Mouse (Mus musculus): ENCODE measurements around the gene Gcc1. TPM values are rescaled to one million over a fixed set of nuclear protein-coding genes. Genes with fewer than 3 reads are reported as not detected.

The Gcc1 gene
- polyA plus RNA-seq, 1 experiment from 2014 or later = 11.3 TPM

GRCm38 (mm10) chr6:28381983-28382382 lies 46.2 kb downstream of the Gcc1 start:
- Histone ChIP-seq H3K4me1 (no peaks in the 10 kb centered on the region), H3K9me3 (no peaks in the 10 kb centered on the region), H3K27ac (replicated peaks) (no peak overlapping the region), H3K4me3 (no peak overlapping the region), H3K27me3 (replicated peaks; ENCODE audit: low read depth, poor library complexity, severe bottlenecking) (no peaks in the 10 kb centered on the region), H3K36me3 (replicated peaks) (no peaks in the 10 kb centered on the region)
- no peak for DNase-seq (ENCODE audit: low spot score)
- WGBS = 48% methylated on average over 4 of the region's 4 CpGs

DNA sequence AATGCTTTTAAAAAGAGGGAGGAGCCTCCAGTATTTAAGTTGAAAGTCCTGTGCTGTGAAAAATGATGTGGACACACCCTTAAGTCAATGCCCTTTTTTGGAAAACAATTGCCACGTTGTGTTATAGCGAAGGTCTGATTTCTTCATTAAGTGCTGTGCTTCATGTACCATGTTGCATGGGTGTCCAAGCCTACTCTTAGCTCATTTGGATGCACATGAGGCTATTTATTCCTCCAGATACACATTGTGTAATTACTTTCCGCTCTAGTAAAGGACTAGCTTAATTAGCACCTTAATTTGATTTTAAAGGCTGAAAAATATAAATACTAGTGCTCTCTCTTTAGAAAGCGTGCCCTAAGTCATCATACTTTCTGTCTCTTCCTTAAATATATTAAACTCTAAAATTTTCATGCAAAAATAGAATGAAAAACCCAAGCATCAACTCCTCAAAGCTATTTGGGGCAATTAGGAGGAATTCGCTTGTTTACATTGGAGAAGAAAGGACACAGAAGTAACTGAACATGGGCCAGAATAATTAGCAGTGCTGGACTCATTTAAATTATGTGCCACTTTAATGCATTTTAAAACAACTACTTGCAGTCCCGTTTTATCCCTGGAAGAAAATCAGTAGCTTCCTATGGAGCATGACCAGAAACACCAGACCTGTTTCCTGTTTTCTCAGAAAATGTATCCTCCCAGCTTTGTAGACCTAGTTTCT lies 58.1 kb downstream of the Gcc1 start:
- Histone ChIP-seq H3K9me3 (no peaks in the 10 kb centered on the region), H3K27me3 (replicated peaks; ENCODE audit: low read depth, poor library complexity, severe bottlenecking) (no peaks in the 10 kb centered on the region), H3K36me3 (replicated peaks) (no peaks in the 10 kb centered on the region), H3K4me3 (no peak overlapping the region), H3K4me1 (no peaks in the 10 kb centered on the region), H3K27ac (replicated peaks) (no peak overlapping the region)
- no peak for DNase-seq (ENCODE audit: low spot score)
- WGBS = 85% methylated on average over 6 of the region's 6 CpGs

GRCm38 (mm10) chr6:28367575-28367974 lies 60.6 kb downstream of the Gcc1 start:
- DNase-seq (ENCODE audit: low spot score) = no peak
- no peak overlapping the region for H3K27ac ChIP-seq (replicated peaks)

More at GRCm38 (mm10) chr6:28367575-28367974, 60.6 kb downstream of the Gcc1 start:
- Histone ChIP-seq H3K9me3 (no peaks in the 10 kb centered on the region), H3K4me1 (no peaks in the 10 kb centered on the region), H3K36me3 (replicated peaks) (no peaks in the 10 kb centered on the region), H3K4me3 (no peak overlapping the region), H3K27me3 (replicated peaks; ENCODE audit: low read depth, poor library complexity, severe bottlenecking) (no peaks in the 10 kb centered on the region)
- WGBS = 90% methylated on average over 9 of the region's 9 CpGs

Other genes with a start within 250 kb of the Gcc1 start
- 16.9 and 17.8 TPM in 2 replicates for gene Zfp800, start 30.4 kb downstream of the Gcc1 start, polyA plus RNA-seq (2016; fragmentation: Nextera tagmentation; extraction: Ambion mirVana)
- gene Arf5, start 4.8 kb downstream of the Gcc1 start, polyA plus RNA-seq (2016; fragmentation: Nextera tagmentation; extraction: Ambion mirVana) = 265 and 287 TPM in 2 replicates
- gene Fscn3, start 601 bp downstream of the Gcc1 start, polyA plus RNA-seq (2016; fragmentation: Nextera tagmentation; extraction: Ambion mirVana) = 0.08 TPM in 1 of 2 replicates, not detected in the other
- 0.12 TPM in 1 of 2 replicates, not detected in the other for gene Pax4, start 21.0 kb upstream of the Gcc1 start, polyA plus RNA-seq (2016; fragmentation: Nextera tagmentation; extraction: Ambion mirVana)
- gene Snd1, start 46.7 kb upstream of the Gcc1 start, polyA plus RNA-seq (2016; fragmentation: Nextera tagmentation; extraction: Ambion mirVana) = 119 and 127 TPM in 2 replicates

All from embryonic facial prominence, embryonic 10.5 days (tissue).